Mouse (Mus musculus) MEL (cell line): ENCODE results near the gene Ppp1r15b. TPM values are rescaled to one million over a fixed set of nuclear protein-coding genes. Genes with fewer than 3 reads are reported as not detected.

Source experiments
- DNase-seq: peaks from one replicate; pipeline ENCODE4 v3.0.0; 2011; ENCODE audit warnings: low read depth, low spot score
- H3K27ac ChIP-seq: 2 replicates; pipeline ENCODE4 v1.5.1; 2012; ENCODE audit warnings: low read depth, mild to moderate bottlenecking, control low read depth, low read length, moderate library complexity; ENCODE audit not compliant: control insufficient read depth
- H3K27me3 ChIP-seq, 2 experiments: fragments of 150-350 bp in 1 of 2; sonication (generic) in 1 of 2; 2 replicates each; pipeline ENCODE4 v1.6.1; 2012; ENCODE audit warnings: low read length in 2 of 2, mild to moderate bottlenecking in 2 of 2, improper control_type of control experiment in 1 of 2, moderate library complexity in 1 of 2; ENCODE audit not compliant: insufficient read depth in 2 of 2, control insufficient read depth in 1 of 2
- H3K36me3 ChIP-seq, 2 experiments: 2 replicates each; pipeline ENCODE4 v1.6.1; 2012 to 2014; ENCODE audit warnings: low read length in 2 of 2, improper control_type of control experiment in 1 of 2, inconsistent platforms in 1 of 2, mild to moderate bottlenecking in 1 of 2; ENCODE audit not compliant: insufficient read depth in 2 of 2, control insufficient read depth in 1 of 2
- H3K4me1 ChIP-seq, 2 experiments: fragments of 150-350 bp in 1 of 2; sonication (generic) in 1 of 2; 2 replicates each; pipeline ENCODE4 v1.6.1; 2012; ENCODE audit warnings: low read length in 2 of 2, improper control_type of control experiment in 1 of 2, mild to moderate bottlenecking in 1 of 2; ENCODE audit not compliant: insufficient read depth in 2 of 2, control insufficient read depth in 1 of 2
- H3K4me3 ChIP-seq, 2 experiments: fragments of 150-350 bp in 1 of 2; sonication (generic) in 1 of 2; 2 replicates each; pipeline ENCODE4 v1.5.1; 2012; ENCODE audit warnings: low read depth in 2 of 2, low read length in 2 of 2, mild to moderate bottlenecking in 2 of 2, moderate library complexity in 2 of 2, control low read depth in 1 of 2, improper control_type of control experiment in 1 of 2; ENCODE audit not compliant: control insufficient read depth in 1 of 2, insufficient read depth in 1 of 2
- H3K79me2 ChIP-seq: 2 replicates; pipeline ENCODE4 v1.6.1; 2012; ENCODE audit warnings: mild to moderate bottlenecking, low read length, moderate library complexity; ENCODE audit not compliant: control insufficient read depth, poor library complexity, insufficient read depth
- H3K9ac ChIP-seq: 2 replicates; pipeline ENCODE4 v1.6.1; 2012; ENCODE audit warnings: low read depth, mild to moderate bottlenecking, control low read depth, low read length, moderate library complexity; ENCODE audit not compliant: control insufficient read depth, poor library complexity, severe bottlenecking
- H3K9me3 ChIP-seq: fragments of 150-350 bp; sonication (generic); replicated peaks from 2 replicates; pipeline ENCODE4 v1.6.1; 2012; ENCODE audit warnings: mild to moderate bottlenecking, low read length, improper control_type of control experiment, moderate library complexity; ENCODE audit not compliant: insufficient read depth
- BHLHE40 ChIP-seq: IDR thresholded peaks from 2 replicates; pipeline ENCODE4 v1.6.1; 2012; ENCODE audit warnings: low read depth, mild to moderate bottlenecking, inconsistent platforms, low read length, improper control_type of control experiment, borderline replicate concordance
- EP300 ChIP-seq, 2 experiments: IDR thresholded peaks; 2 replicates each; pipeline ENCODE4 v1.6.1; 2011; ENCODE audit warnings: improper control_type of control experiment in 2 of 2, low read length in 2 of 2, low read depth in 1 of 2, mild to moderate bottlenecking in 1 of 2
- ETS1 ChIP-seq: IDR thresholded peaks from 2 replicates; pipeline ENCODE4 v1.6.1; 2012; ENCODE audit warnings: low read depth, mild to moderate bottlenecking, inconsistent platforms, low read length, improper control_type of control experiment, moderate library complexity
- KAT2A ChIP-seq: conservative IDR thresholded peaks from 2 replicates; pipeline ENCODE4 v1.6.1; 2012; ENCODE audit warnings: low read depth, low read length, improper control_type of control experiment, inconsistent platforms
- MAX ChIP-seq: IDR thresholded peaks from 2 replicates; pipeline ENCODE4 v1.6.1; 2011; ENCODE audit warnings: low read length, improper control_type of control experiment
- MAZ ChIP-seq: IDR thresholded peaks from 2 replicates; pipeline ENCODE4 v1.6.1; 2012; ENCODE audit warnings: low read depth, mild to moderate bottlenecking, inconsistent platforms, low read length, improper control_type of control experiment
- NELFE ChIP-seq: IDR thresholded peaks from 2 replicates; pipeline ENCODE4 v1.6.1; 2011; ENCODE audit warnings: low read depth, low read length, improper control_type of control experiment
- POLR2A ChIP-seq, 2 experiments: IDR thresholded peaks; 2 replicates each; pipeline ENCODE4 v1.6.1; 2011 to 2012; ENCODE audit warnings: low read length in 2 of 2, mild to moderate bottlenecking in 2 of 2, control low read depth in 1 of 2, improper control_type of control experiment in 1 of 2, low read depth in 1 of 2, moderate library complexity in 1 of 2; ENCODE audit not compliant: control insufficient read depth in 1 of 2, insufficient read depth in 1 of 2, poor library complexity in 1 of 2
- SIN3A ChIP-seq: IDR thresholded peaks from 2 replicates; pipeline ENCODE4 v1.6.1; 2012; ENCODE audit warnings: low read length, improper control_type of control experiment, inconsistent platforms
- SMC3 ChIP-seq: IDR thresholded peaks from 2 replicates; pipeline ENCODE4 v1.6.1; 2011; ENCODE audit warnings: low read depth, low read length, improper control_type of control experiment
- TBP ChIP-seq: IDR thresholded peaks from 2 replicates; pipeline ENCODE4 v1.8.0; 2011; ENCODE audit warnings: low read depth, low read length, improper control_type of control experiment
- TCF12 ChIP-seq: IDR thresholded peaks from 2 replicates; pipeline ENCODE4 v1.6.1; 2014; ENCODE audit warnings: low read depth, mild to moderate bottlenecking, inconsistent platforms, low read length, improper control_type of control experiment, moderate library complexity
- ZKSCAN1 ChIP-seq: IDR thresholded peaks from 2 replicates; pipeline ENCODE4 v1.6.1; 2012; ENCODE audit warnings: low read depth, mild to moderate bottlenecking, inconsistent platforms, low read length, improper control_type of control experiment, moderate library complexity
- polyA plus RNA-seq, 2 experiments: library from polyadenylated mRNA; stranded (reverse) in 1 of 2; unstranded in 1 of 2; fragments of >175 nt in 1 of 2; fragments of >200 nt in 1 of 2; gene quantifications; 2 replicates each; pipeline versions ENCODE4 v1.2.1 to v1.2.4; 2012; ENCODE audit warnings: low replicate concordance in 2 of 2, low read depth in 1 of 2; ENCODE audit not compliant: insufficient read length in 2 of 2, insufficient read depth in 1 of 2, missing spikeins in 1 of 2
- total RNA-seq: library from RNA; depleted of rRNA; stranded (reverse); fragments of 300-350 nt; gene quantifications from 2 replicates; pipeline ENCODE4 v1.2.3, GENCODE M21; 2012

Ppp1r15b gene
- total and polyA plus RNA-seq, 3 experiments, result 53.1 to 56.3 TPM; not detected in 1

GRCm38 (mm10) chr1:133119931-133120712, 10.8 kb upstream of the Ppp1r15b start:
- no peak overlapping the region for H3K4me3 ChIP-seq
- DNase-seq, result peak; percentile 46
- no peaks in the 10 kb centered on the region for H3K79me2 ChIP-seq
- peak overlapping the region; percentile 14; the same call in 1 of the 2 replicates for H3K27ac ChIP-seq
- peaks cover 0 to 25% of the 10 kb centered on the region in 2 experiments; a peak in 2 of 4 replicates for H3K36me3 ChIP-seq
- 0 out of 4 replicates have a peak, but pooled peaks of 1 of the 2 experiments have one; percentile 2 for TF ChIP-seq EP300 (IDR thresholded peaks at IDR 0.05; ENCODE audit: low read depth in 1 of 2, low read length in 2 of 2)
- 0 out of 2 replicates have a peak, but pooled peaks have one; percentile 19 for TF ChIP-seq MAX
- no peak for TF ChIP-seq KAT2A
- TF ChIP-seq ETS1, result peak; percentile 27; the same call in 1 of the 2 replicates
- no peak for TF ChIP-seq SIN3A
- TF ChIP-seq BHLHE40, result 0 out of 2 replicates have a peak, but pooled peaks have one; percentile 3
- TF ChIP-seq, all 39 proteins: peak for 4
- Histone ChIP-seq H3K27me3 (no peaks in the 10 kb centered on the region), H3K4me1 (peaks cover 17 to 23% of the 10 kb centered on the region in 2 experiments), H3K9ac (peak overlapping the region; percentile 32), H3K9me3 (no peaks in the 10 kb centered on the region)

- H3K9me3 ChIP-seq, result no peaks in the 10 kb centered on the region
- H3K36me3 ChIP-seq, result peaks cover 0 to 25% of the 10 kb centered on the region in 2 experiments; a peak in 2 of 4 replicates
- no peaks in the 10 kb centered on the region for H3K27me3 ChIP-seq
- peaks cover 17 to 23% of the 10 kb centered on the region in 2 experiments for H3K4me1 ChIP-seq
- DNase-seq, result no peak
- H3K79me2 ChIP-seq, result no peaks in the 10 kb centered on the region
- H3K9ac ChIP-seq, result no peak overlapping the region
- no peak for TF ChIP-seq NELFE
- TF ChIP-seq ZKSCAN1, result no peak
- TF ChIP-seq MAX, result no peak
- no peak for TF ChIP-seq TCF12
- TF ChIP-seq TBP, result no peak
- TF ChIP-seq, all 39 proteins: peak for 0
- H3K4me3 ChIP-seq, result no peak overlapping the region
- no peak overlapping the region for H3K27ac ChIP-seq
Observed at GRCm38 (mm10) chr1:133121246-133121645, 9.7 kb upstream of the Ppp1r15b start.

GRCm38 (mm10) chr1:133124137-133124536, 6.8 kb upstream of the Ppp1r15b start:
- TF ChIP-seq SMC3 (no peak), POLR2A (IDR thresholded peaks at IDR 0.05; ENCODE audit: control insufficient read depth in 1 of 2, insufficient read depth in 1 of 2, low read depth in 1 of 2, low read length in 2 of 2, poor library complexity in 1 of 2) (no peak), MAZ (no peak), ETS1 (no peak)

More at GRCm38 (mm10) chr1:133124137-133124536, 6.8 kb upstream of the Ppp1r15b start:
- Histone ChIP-seq H3K9me3 (no peaks in the 10 kb centered on the region), H3K27me3 (no peaks in the 10 kb centered on the region), H3K79me2 (no peaks in the 10 kb centered on the region), H3K4me3 (no peak overlapping the region), H3K4me1 (peaks cover 17 to 19% of the 10 kb centered on the region in 2 experiments), H3K9ac (no peak overlapping the region), H3K36me3 (peaks cover 0 to 17% of the 10 kb centered on the region in 2 experiments; a peak in 2 of 4 replicates), H3K27ac (no peak overlapping the region)
- no peak for DNase-seq
